Mouse (Mus musculus): ENCODE measurements around the gene U2af1l4.

U2af1l4 gene

DNA sequence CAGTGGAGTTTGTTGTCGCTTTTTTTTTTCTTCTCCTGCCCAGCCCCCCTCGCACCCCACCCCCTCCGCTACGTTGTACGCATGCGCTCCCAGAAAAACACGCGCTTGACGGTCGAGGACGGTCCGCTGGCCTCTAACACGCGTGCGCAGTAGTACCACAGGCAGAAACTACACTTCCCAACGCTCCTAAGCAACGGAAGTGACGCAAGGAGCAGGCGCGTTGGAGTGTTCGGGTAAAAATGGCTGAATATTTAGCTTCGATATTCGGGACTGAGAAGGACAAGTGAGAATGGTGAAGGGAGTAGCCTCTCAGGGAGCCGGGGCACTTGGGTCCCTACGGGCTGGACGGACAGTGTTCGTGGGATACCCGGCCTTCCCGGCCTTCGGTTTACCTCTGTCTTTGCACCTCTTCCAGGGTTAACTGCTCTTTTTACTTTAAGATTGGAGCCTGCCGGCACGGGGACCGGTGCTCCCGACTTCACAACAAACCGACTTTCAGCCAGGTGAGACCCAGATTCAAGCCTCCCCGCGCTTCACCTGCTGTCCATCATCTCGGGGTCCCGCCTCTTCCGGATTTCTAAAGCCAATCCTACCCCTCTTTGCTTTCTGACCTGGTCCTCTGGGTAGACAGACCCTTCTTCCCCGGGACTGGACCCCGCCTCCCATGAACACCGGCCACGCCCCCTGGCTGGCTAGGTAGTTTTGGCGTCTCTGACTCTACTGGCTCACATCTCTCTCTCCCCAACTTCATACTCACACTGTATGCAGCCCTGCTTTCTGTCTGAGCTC lies at the start of gene U2af1l4, which contains the start of the genes Gm49396 and Psenen:
Gene U2af1l4 (plus strand): TSS at position 185 of the 789 bp plus-strand sequence.
Gene Gm49396 (plus strand): TSS at position 228 of the 789 bp plus-strand sequence.
Gene Psenen (minus strand): TSS at position 511 of the 789 bp plus-strand sequence.
- peak; percentile 94 to 98 for DNase-seq

DNA sequence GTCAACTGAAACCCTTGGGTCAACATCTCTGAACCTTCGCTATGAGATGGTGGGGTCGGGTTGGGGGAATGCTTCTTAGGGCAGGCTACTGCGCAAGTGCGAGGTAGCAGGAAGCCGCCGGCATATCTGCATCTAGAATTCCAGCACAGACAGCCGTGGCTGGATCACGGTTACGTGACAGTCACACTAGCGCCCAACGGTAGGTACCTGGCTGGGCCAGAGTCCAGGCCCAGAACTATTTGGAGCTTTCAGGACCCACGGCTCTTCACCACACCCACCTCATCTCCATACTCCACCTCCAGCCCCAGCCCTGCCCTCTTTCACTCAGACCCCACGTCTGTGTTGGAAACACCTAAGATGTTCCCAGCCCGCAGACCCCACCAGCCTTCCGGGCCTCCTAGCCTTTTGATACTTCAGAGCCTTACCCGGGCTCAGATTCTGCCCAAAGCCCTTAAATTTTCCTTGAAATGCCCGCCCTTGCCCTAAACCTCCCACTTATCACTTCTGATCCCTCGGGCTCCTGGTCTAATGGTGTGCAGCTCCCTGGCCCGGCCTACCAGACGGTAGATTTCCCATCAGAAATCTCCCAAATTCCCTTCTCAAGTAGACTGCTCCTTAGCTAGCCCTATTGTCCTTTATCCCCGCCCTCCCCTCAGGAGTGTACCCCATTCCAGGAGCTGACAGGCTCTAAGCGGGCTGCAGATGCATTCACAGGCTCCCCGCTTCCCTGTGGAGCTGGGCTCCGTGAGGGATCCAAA lies 47.9 kb upstream of the U2af1l4 start:
- DNase-seq = no peak

DNA sequence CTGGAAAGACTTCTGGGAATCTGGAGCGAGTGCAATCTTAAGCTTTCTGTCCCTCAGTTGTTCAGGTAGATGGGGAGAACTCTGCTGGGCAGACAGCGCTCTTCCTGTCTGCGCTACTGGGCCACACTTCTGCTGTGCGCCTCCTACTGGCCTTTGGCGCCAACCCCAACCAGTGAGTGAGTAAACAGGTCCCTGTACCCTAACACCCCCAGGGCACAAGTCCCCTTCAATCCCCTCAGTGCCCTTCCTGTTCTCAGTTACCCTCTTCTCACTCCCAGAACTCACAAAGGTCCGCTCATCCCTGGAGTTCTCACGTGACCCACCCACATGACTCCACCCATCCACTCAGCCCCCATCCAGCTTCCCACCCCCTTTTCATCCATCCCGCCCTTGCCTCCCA lies 44.8 kb upstream of the U2af1l4 start:
- no peak for DNase-seq

DNA sequence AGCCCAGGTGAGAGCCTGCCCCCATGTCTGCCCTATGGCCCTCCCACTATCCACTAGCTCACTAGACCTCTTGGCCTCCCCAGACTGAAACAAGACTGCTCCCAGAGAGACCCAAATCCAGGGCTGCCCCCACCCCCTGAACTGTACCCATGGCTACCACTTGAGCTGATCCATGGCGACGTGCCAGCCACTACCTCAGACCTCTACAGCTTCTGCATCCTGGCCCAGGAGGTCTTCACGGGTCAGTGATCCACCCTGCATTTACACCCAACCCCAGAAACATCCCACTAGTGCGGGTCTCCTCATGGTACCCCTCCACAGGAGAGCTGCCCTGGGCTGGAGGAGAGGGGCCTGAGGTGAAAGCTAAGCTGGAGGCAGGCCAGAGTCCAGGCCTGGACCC lies 42.7 kb upstream of the U2af1l4 start:
- DNase-seq = peak; percentile 25 to 42

DNA sequence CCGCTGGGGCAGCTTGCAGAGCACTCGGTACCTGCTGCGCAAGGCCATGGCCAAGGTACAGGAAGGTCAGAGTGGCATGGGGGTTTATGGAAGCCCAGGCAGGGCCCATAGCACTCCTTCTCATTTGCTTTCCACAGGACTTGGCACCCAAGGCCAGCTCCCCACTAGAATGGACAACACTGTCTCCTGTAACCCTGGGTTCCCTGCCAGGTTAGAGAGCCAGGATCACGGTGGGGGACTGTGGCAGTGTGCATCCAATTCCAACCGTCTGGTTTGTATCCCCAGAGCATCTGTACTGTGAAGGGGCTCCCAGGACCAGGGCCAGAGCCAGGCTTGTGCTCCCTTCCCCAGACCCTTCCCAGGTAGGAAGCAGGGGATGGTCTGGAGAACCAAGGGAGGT lies 42.2 kb upstream of the U2af1l4 start:
- peak; percentile 68 to 73 for DNase-seq

DNA sequence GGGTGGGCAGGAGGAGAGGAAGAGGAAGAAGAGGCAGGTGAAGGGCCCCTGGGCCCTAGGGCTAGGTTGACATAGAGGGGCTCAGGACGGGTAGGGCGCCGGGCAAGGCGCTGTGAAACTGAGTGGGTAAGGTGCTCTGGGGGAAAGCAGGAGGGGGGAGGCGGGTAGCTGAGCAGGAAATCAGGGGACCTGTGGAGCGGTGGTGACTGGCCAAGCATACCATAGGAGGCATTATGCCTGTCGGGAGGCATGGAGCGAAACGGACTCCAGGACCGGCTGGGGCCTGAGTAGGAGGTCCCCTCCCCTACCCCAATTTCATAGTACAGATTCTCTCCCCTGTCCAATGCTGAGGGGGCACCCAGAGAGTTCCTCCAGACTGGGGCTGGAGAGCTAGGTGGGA lies 40.2 kb upstream of the U2af1l4 start:
- DNase-seq = no peak

DNA sequence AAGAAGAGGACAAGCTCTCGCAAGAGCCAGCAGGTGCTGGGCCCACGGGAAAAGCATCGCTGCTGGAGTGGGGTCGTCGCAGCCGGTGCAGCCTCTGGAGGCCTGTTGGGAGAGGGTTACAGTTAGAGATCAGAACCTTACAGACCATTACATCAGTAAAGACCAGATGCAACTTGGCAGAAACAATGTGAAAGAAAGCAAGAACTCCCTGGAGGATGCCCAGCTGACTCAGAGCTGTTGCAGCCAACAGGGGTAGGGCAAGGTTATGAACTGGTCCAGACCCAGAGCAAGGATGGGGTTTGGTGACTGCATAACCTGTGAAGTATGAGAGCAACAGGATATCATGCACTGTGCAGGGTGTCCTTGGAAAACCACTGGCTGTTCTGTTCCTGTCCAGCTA lies 38.6 kb upstream of the U2af1l4 start:
- DNase-seq = no peak

DNA sequence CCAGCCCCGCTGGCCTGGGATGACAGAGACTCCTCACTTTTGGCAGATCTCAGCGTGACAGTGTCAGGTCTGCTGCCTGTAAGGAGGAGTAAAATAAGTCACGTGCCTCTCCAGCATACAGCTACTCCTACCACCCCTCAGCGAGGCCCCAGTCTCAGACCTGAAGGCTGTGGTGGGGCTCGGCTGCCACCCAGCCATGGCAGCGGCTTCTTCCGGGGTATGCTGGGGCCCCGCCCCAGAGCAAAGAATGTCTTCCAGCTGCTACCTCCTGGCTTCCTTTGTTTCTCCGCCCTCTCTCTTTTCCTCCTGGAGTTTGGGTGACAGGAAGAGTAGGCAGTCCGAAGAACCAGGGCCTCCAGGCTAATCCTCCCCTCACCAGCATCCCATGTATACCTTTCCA lies 37.1 kb upstream of the U2af1l4 start:
- DNase-seq = no peak

DNA sequence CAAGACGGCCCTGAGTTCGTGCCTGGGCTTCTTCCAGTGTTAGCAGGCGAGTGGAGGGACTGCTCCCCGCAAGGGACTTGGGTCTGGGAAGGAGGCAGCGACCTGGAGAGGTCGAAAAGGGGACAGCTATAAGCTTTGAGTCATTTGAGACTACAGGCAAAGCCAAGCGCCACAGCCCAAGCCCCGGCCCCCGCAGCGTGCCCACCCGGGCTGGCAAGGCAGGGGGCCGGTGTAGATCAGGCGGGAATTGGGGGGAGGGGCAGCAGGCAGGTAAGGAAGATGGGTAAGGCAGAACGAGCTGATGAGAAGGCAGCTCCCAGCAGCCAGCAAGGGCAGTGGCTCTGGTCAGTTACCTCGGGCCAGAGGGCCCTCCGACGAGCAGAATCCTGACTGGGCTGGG lies 36.7 kb upstream of the U2af1l4 start:
- DNase-seq = no peak

DNA sequence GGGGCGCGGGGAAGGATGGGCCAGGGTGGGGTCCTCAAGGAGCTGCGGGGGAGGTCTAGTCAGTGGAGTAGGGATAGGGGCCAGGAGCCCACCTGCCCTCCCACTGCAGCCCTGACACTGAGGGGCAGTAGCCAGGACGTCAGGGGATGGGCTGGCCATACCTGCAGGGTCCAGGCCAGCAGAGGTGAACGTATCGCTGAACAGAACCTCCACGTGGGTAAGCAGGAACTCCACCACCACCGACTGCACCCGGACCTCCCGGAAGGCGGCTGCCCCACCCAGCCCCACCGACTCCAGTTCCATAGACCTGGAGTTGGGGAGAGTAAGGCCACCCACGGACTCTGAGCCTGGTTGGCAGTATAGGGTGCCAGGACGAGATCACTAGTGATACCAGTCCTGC lies 36.1 kb upstream of the U2af1l4 start:
- DNase-seq = no peak

DNA sequence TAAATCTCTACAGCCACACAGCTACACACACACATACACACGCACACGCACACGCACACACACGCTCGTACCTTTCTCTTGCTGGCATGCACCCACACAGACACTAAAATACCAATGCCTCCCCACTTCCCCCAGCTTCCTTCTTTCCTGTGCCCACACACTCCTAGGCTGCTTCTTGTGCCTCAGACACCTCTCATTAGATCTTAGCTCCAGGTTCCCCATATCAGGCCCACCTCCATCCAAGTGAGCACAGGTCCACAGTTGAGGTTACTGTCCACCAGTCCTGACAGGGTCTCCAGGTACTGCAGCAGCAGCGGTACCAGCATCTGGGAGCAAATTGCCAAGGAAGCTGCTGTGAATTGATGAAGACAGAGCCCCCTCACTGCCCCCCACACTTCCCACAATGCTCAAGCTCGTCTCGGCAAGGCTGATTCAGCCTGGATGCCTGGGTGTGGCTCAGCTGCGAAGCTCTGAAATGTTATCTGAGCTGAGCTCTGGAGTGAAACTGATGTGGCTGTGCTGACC lies 31.7 kb upstream of the U2af1l4 start:
- DNase-seq = no peak

DNA sequence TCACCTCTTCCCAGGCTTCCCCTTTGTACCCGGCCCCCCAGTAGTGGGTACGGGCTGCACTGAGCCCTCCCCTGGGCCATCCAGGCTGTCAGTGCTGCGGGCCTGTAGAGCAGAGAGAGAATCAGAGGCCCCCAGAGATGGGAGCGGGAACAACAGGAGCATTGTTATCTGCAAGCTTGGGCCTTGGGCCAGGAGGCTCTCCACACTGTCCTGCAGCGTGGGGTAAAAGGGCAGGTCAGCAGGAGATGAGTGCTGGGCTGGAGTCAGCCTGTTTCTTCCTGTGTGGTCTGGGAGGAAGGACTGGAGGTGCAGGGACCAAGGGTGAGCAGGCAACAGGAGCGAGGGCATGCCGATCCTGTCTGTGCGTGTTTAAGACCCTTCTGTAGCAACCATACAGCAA lies 30.2 kb upstream of the U2af1l4 start:
- DNase-seq = peak in 1 of 2 experiments; percentile 46

DNA sequence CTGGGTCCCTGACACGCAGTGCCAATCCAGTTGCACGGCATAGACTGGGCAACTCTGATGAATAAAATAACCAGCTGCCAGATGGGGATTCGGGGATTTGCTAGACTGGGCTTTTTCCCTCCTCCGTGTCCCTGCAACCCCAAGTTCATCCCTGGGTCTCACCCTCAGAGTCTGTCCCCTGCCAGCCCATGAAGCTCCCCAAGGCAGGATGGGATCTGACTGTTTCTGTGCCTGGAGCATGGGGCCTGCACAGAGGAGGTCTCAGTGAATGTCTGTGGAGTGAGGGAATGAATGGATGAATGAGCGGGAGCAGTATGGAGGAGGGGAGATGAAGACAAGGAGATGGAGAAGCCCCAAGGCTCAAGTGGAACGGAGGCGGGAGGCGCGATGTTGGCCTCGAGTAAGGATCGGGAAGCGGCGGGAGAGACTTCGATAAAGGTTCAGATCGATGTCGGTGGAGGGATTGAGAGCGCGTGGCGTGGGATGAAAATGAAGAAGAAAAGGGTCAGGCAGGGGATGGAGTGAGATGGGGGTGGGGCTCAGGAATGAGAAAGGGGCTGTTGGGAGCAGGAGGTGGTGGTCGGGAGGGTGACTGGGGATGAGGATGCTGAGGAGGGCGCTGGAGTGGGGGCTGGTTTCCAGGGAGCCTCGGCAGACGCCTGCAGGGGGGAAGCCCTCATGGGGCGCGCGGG lies 29.0 kb upstream of the U2af1l4 start:
- DNase-seq = peak in 1 of 2 experiments; percentile 31

DNA sequence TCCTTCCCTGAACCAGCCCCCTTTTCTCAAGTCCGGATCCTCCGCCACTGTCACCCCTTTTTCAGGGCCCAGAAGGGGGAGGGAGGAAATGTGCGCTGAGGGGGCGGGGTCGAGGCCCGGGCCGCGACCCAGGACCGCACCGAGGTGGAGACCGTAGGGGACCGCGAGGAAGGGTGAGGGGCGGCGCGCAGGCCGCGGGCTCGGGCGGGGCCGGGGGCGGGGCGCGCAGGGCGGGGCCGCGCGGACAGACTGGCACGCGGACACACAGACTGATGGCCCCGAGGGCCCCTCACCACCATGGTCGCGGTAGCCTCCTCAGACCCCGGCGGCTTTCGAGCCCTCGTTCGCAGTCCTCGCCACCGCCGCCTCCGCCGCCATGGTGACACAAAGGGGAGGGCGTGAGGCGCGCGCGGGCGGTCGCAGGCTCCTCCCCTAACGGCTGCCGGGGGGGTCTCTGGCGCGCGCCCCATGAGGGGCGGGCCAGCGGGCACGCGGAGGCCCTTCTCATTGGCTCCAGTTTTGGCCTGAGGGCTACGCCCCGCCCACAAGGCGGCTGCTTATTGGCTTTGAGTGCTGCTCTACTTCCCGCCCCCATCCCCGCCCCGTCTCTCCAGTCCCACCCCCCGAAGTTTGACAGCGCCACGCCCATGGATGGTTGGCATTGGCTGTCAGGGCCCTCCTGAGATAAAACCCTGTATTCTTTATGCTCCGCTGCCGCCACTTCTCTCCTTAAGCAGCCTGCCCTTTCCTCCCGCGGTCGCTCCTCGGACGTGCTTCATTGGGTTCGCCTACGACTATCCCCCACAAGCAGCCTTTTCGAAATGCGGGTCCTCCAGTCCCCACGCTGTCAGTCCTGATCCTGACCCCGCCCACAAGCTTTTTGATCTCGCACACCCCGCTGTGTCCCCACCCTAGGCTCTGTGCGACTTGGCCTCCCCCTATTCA lies 28.2 kb upstream of the U2af1l4 start, which contains the start of gene Arhgap33:
Gene Arhgap33 (minus strand): TSS at position 428 of the 945 bp plus-strand sequence.
- peak; percentile 96 to 98 for DNase-seq

DNA sequence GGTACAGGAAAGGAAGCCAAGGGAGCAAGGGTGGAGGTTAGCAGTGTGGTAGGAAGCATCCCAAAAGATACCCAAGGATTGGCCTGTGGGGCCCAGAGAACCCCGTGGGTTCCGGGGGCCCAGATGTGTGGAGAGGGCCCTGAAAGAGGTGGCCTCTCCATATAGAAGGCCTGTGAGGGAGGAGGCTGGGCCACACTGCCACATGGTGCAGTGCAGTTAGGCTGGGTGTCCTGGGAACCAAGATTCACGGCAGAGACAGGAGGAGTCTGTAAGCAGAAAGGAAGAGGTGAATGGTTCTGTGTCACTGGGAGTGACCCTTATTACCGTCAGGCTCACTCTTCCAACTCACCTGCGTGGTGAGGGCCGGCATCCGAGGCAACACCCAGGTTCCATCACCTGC lies 22.5 kb upstream of the U2af1l4 start:
- DNase-seq = no peak

DNA sequence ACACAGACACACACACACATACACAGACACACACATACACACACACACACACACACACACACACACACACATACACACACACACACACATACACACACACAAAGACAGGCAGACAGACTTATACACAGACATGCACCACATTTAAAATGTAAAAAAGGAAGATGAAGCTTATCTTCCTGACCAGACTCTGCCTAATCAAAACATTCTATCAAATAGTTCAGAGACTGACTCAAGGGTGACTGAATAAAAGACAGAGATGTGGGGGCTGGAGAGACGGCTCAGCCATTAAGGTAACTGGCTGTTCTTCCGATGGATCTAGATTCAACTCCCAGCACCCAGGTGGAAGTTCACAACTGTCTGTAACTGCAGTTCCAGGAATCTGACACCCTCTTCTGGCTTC lies 18.8 kb upstream of the U2af1l4 start:
- no peak for DNase-seq

DNA sequence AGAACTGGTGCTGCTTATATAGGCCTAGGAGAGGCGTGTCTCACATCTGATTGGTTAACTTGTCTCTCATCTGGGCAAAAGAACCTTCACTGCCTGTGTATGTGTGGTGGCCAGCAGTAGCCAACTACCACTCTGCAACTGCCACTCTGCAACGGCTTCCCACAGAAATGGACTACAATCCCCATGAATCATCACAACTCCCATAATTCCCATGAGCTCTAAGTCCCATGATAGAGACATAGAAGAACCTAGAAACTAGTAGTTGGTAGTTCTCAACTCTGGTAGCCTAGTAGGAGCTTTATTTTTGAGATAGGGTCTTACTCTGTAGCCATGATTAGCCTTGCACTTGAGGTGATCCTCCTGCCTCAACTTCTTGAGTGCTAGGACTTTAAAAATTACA lies 13.2 kb upstream of the U2af1l4 start:
- no peak for DNase-seq

DNA sequence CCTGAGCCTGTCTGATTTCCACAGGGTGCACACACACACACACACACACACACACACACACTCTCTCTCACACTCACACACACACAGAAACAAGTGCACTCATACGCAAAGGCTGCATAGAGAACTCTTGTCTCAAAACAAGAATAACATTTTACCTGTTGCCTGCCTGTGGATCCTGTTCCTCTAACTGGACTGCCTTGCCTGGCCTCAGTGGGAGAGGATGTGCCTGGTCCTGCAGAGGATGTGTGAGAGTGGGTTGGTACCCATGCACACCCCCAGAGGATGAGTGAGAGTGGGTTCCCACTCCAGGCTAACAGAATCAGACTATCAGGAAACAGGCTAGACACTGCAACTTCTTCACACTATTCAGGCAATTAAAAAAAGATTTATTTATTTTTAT lies 12.5 kb upstream of the U2af1l4 start:
- no peak for DNase-seq

DNA sequence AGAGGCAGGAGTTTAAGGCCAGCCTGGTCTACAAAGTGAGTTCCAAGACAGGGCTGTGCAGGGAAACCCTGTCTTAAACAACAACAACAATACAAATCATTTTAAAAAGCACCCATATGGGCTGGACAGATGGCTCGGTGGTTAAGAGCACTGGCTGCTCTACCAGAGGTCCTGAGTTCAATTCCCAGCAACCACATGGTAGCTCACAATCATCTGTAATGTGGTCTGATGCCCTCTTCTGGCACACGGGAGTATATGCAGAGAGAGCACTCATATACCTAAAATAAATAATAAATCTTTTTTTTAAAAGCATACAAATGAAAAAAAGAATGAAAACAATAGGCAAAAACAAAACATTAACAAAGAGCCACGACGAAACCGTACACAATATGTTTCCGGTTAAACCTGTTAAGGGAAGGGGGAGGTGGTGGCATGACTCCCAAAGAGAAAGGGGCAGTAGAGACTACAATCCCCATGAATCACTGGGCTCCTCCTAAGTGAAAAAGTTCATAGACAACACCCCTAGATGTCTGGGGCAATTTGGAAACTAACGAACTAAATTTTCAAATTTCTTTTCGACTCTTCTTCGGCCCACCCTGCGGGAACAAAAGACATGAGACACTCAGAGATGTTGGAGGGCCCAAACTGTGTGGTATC lies 11.5 kb upstream of the U2af1l4 start:
- no peak for DNase-seq

DNA sequence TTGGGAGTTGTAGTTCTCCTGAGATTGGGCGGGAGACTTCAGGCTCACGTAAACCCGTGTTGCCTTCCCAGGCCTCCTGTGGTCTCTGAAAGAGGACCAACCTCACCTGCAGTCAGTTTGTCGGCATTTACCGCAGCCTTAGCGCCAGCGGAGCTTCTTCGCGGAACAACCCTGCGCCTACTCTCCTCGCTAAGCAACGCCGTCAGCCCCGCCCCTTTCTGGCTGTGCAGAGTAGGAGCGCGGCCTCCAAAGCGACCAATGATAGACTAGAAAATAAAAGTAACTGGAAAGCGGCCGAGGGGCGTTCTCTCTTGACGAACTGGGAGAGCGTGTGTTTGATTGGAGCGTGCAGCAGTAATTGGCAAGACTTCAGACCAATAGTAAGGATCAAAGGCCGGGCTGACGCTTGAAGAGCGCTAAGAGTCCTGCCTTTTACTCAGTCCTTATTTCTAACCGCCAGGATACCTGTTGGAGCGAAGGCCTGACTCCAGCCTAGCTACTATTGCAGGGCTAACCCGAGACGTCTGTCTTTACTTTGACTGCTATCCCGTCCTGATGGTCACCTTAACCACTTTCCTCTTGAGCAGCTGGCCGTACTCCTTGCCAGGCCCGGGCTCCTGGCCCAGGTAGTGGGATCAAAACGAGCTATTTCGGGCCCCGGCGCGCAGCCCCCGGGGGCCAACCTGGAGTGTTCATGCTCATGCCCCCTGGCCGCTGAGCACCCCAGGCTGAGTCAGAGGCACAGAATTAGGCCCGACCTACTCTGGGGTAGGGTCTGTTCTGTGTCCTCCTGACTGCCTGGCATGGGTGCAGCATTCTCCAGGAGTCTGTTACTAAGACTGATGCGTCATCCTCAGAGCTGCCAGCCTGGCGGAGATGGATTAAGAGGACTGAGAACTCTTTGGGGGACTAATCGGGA lies 10.7 kb upstream of the U2af1l4 start, which contains the start of the genes Hspb6 and Proser3:
Gene Hspb6 (plus strand): TSS at position 77 of the 919 bp plus-strand sequence.
Gene Proser3 (minus strand): TSS at position 198 of the 919 bp plus-strand sequence.
- DNase-seq = peak; percentile 97

Measured in cerebellum, postnatal 25 days (tissue).